Mouse (Mus musculus) C2C12 (cell line): Measurements from ENCODE around the gene Trmt1.

Experiments used
- CEBPB ChIP-seq: IDR thresholded peaks from one replicate; pipeline ENCODE4 v1.6.1; 2011; ENCODE audit warnings: low read depth, mild to moderate bottlenecking, control low read depth, moderate library complexity
- CTCF ChIP-seq: IDR thresholded peaks from one replicate; pipeline ENCODE4 v1.5.1; 2011; ENCODE audit not compliant: control insufficient read depth, insufficient read depth, insufficient read length
- FOSL1 ChIP-seq: IDR thresholded peaks from one replicate; pipeline ENCODE4 v1.8.0; 2011; ENCODE audit warnings: mild to moderate bottlenecking, low read length; ENCODE audit not compliant: poor library complexity, insufficient read depth, severe bottlenecking
- MAX ChIP-seq: IDR thresholded peaks from one replicate; pipeline ENCODE4 v1.6.1; 2011; ENCODE audit warnings: mild to moderate bottlenecking, control low read depth
- MYOD1 ChIP-seq: IDR thresholded peaks from one replicate; pipeline ENCODE4 v1.6.1; 2011; ENCODE audit warnings: low read depth; ENCODE audit not compliant: control insufficient read depth, insufficient read length
- MYOG ChIP-seq: IDR thresholded peaks from one replicate; pipeline ENCODE4 v1.6.1; 2011; ENCODE audit not compliant: control insufficient read depth, insufficient read length; ENCODE audit errors: extremely low read depth
- USF1 ChIP-seq: IDR thresholded peaks from one replicate; pipeline ENCODE4 v1.6.1; 2011; ENCODE audit warnings: low read depth, mild to moderate bottlenecking, control low read depth, moderate library complexity

- TF ChIP-seq CTCF (no peak), FOSL1 (no peak), USF1 (no peak), MYOG (no peak), MAX (no peak), MYOD1 (no peak), CEBPB (no peak)
Measured at GRCm38 (mm10) chr8:84736521-84736920, 50.4 kb downstream of the Trmt1 start.
